Mouse (Mus musculus): Measurements from ENCODE around the gene Eif3l. TPM values are rescaled to one million over a fixed set of nuclear protein-coding genes. Genes with fewer than 3 reads are reported as not detected.

Gene Eif3l
- polyA plus RNA-seq, 1 experiment from 2014 or later, result 169 TPM

Other genes with a start within 250 kb of the Eif3l start
- gene Cdc42ep1, start 232.6 kb upstream of the Eif3l start, polyA plus RNA-seq (2014; fragmentation: Nextera tagmentation; extraction: Ambion mirVana), result 4.6 and 7.7 TPM in 2 replicates
- gene Lgals2, start 219.7 kb upstream of the Eif3l start, polyA plus RNA-seq (2014; fragmentation: Nextera tagmentation; extraction: Ambion mirVana), result not detected in 2 replicates
- gene Gga1, start 198.0 kb upstream of the Eif3l start, polyA plus RNA-seq (2014; fragmentation: Nextera tagmentation; extraction: Ambion mirVana), result 31.7 and 37.1 TPM in 2 replicates
- 0.21 TPM in 1 of 2 replicates, not detected in the other for gene Gm49510, start 175.5 kb upstream of the Eif3l start, polyA plus RNA-seq (2014; fragmentation: Nextera tagmentation; extraction: Ambion mirVana)
- 3.4 and 4.1 TPM in 2 replicates for gene Sh3bp1, start 175.4 kb upstream of the Eif3l start, polyA plus RNA-seq (2014; fragmentation: Nextera tagmentation; extraction: Ambion mirVana)
- 74.9 and 84.7 TPM in 2 replicates for gene Pdxp, start 161.3 kb upstream of the Eif3l start, polyA plus RNA-seq (2014; fragmentation: Nextera tagmentation; extraction: Ambion mirVana)
- gene Lgals1, start 148.5 kb upstream of the Eif3l start, polyA plus RNA-seq (2014; fragmentation: Nextera tagmentation; extraction: Ambion mirVana), result 50.7 and 166 TPM in 2 replicates
- gene Nol12, start 140.2 kb upstream of the Eif3l start, polyA plus RNA-seq (2014; fragmentation: Nextera tagmentation; extraction: Ambion mirVana), result 58.4 and 66.0 TPM in 2 replicates
- 33.9 and 35.4 TPM in 2 replicates for gene Triobp, start 127.5 kb upstream of the Eif3l start, polyA plus RNA-seq (2014; fragmentation: Nextera tagmentation; extraction: Ambion mirVana)
- 45.6 and 126 TPM in 2 replicates for gene H1f0, start 46.7 kb upstream of the Eif3l start, polyA plus RNA-seq (2014; fragmentation: Nextera tagmentation; extraction: Ambion mirVana)
- gene Galr3, start 33.3 kb upstream of the Eif3l start, polyA plus RNA-seq (2014; fragmentation: Nextera tagmentation; extraction: Ambion mirVana), result not detected in 2 replicates
- 45.9 and 46.2 TPM in 2 replicates for gene Ankrd54, start 12.3 kb upstream of the Eif3l start, polyA plus RNA-seq (2014; fragmentation: Nextera tagmentation; extraction: Ambion mirVana)
- gene Micall1, start 33.7 kb downstream of the Eif3l start, polyA plus RNA-seq (2014; fragmentation: Nextera tagmentation; extraction: Ambion mirVana), result 12.6 and 13.1 TPM in 2 replicates
- gene Polr2f, start 65.8 kb downstream of the Eif3l start, polyA plus RNA-seq (2014; fragmentation: Nextera tagmentation; extraction: Ambion mirVana), result 276 and 304 TPM in 2 replicates
- 13.3 and 18.0 TPM in 2 replicates for gene 1700088E04Rik, start 66.1 kb downstream of the Eif3l start, polyA plus RNA-seq (2014; fragmentation: Nextera tagmentation; extraction: Ambion mirVana)
- gene Sox10, start 90.1 kb downstream of the Eif3l start, polyA plus RNA-seq (2014; fragmentation: Nextera tagmentation; extraction: Ambion mirVana), result 7.7 and 14.5 TPM in 2 replicates
- gene Pick1, start 154.0 kb downstream of the Eif3l start, polyA plus RNA-seq (2014; fragmentation: Nextera tagmentation; extraction: Ambion mirVana), result 47.3 and 58.8 TPM in 2 replicates
- 1.3 and 1.5 TPM in 2 replicates for gene Gm49486, start 154.2 kb downstream of the Eif3l start, polyA plus RNA-seq (2014; fragmentation: Nextera tagmentation; extraction: Ambion mirVana)
- 0.21 and 0.35 TPM in 2 replicates for gene Slc16a8, start 179.6 kb downstream of the Eif3l start, polyA plus RNA-seq (2014; fragmentation: Nextera tagmentation; extraction: Ambion mirVana)
- gene Baiap2l2, start 210.4 kb downstream of the Eif3l start, polyA plus RNA-seq (2014; fragmentation: Nextera tagmentation; extraction: Ambion mirVana), result 1.7 and 2.3 TPM in 2 replicates